Mouse (Mus musculus): ENCODE results near the gene Smap1.

DNA sequence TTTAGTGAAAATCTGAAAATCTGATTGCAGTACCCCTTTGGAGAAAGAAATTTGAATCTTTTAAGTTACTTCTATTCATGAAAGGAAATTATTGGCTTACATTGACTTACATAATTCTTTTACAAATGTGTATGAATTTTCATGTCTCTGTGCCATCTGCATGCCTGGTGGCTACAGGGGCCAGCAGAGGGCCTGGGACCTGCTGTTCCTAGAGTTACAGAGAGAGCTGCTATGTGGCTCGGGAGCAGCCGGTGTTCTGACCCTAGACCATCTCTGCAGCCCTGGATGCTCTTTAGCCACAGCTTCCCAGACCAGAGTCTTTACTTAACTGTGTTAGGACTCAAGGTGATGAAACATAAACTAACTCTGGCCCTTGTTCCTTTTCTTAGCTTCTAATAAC is 1.8 kb downstream of the Smap1 start:
- TF ChIP-seq POLR2A (IDR thresholded peaks at IDR 0.05; ENCODE audit: low read depth, low read length): no peak
- TF ChIP-seq CTCF (IDR thresholded peaks at IDR 0.05; ENCODE audit: borderline replicate concordance, insufficient read depth, low read length): peak; percentile 26; the same call in 1 of the 2 replicates
